Mouse (Mus musculus) megakaryocyte, embryonic 14.5 days (primary cell): Measurements from ENCODE around the gene Ffar4. TPM values are rescaled to one million over a fixed set of nuclear protein-coding genes. Genes with fewer than 3 reads are reported as not detected.

Experiments
- H3K27me3 ChIP-seq: replicated peaks from 2 replicates; pipeline ENCODE3; 2012; ENCODE audit warnings: inconsistent platforms
- H3K36me3 ChIP-seq: replicated peaks from 2 replicates; pipeline ENCODE3; 2012; ENCODE audit warnings: low read length, inconsistent platforms, mixed read lengths
- H3K4me1 ChIP-seq: 2 replicates; pipeline ENCODE4 v1.6.1; 2012; ENCODE audit warnings: inconsistent platforms
- H3K4me3 ChIP-seq: replicated peaks from 2 replicates; pipeline ENCODE3; 2012; ENCODE audit warnings: moderate library complexity, mild to moderate bottlenecking, inconsistent platforms
- H3K9me3 ChIP-seq: 2 replicates; pipeline ENCODE4 v1.6.1; 2012; ENCODE audit warnings: inconsistent platforms
- FLI1 ChIP-seq: IDR thresholded peaks from 2 replicates; pipeline ENCODE4 v1.6.1; 2012; ENCODE audit warnings: low read length, inconsistent platforms, mixed read lengths
- GATA1 ChIP-seq: IDR thresholded peaks from 3 replicates; pipeline ENCODE4 v1.6.1; 2012; ENCODE audit warnings: mixed read lengths, low read length, inconsistent platforms, borderline replicate concordance
- polyA plus RNA-seq: library from polyadenylated mRNA; stranded (reverse); fragments of >175 nt; gene quantifications from 2 replicates; pipeline ENCODE4 v1.2.3, GENCODE M21; 2012; ENCODE audit warnings: low replicate concordance; ENCODE audit not compliant: insufficient read depth

Gene Ffar4
- polyA plus RNA-seq, 1 experiment = not detected

- TF ChIP-seq GATA1 = no peak
- no peak for TF ChIP-seq FLI1
- Histone ChIP-seq H3K9me3 (peaks cover 4% of the 10 kb centered on the region; the same call in 1 of the 2 replicates), H3K4me3 (peak overlapping the region; percentile 85)
Measured at GRCm38 (mm10) chr19:38124401-38125218, 27.7 kb downstream of the Ffar4 start.

GRCm38 (mm10) chr19:38125219-38125610 is 28.3 kb downstream of the Ffar4 start, which contains the start of gene Rbp4:
Rbp4 (minus strand) TSS chr19:38125281.
- TF ChIP-seq GATA1 (no peak), FLI1 (no peak)
- no peaks in the 10 kb centered on the region for H3K36me3 ChIP-seq
- peaks cover 4% of the 10 kb centered on the region; the same call in 1 of the 2 replicates for H3K9me3 ChIP-seq
- H3K27me3 ChIP-seq = peaks cover 73% of the 10 kb centered on the region
- peak within 1 kb of the TSS; percentile 85 for H3K4me3 ChIP-seq
- peaks cover 13% of the 10 kb centered on the region for H3K4me1 ChIP-seq

More at GRCm38 (mm10) chr19:38124401-38125218, 27.7 kb downstream of the Ffar4 start:
- peaks cover 72% of the 10 kb centered on the region for H3K27me3 ChIP-seq
- peaks cover 13% of the 10 kb centered on the region for H3K4me1 ChIP-seq
- no peaks in the 10 kb centered on the region for H3K36me3 ChIP-seq

GRCm38 (mm10) chr19:38126656-38127055 is 29.8 kb downstream of the Ffar4 start:
- TF ChIP-seq GATA1 (no peak), FLI1 (no peak)
- H3K4me1 ChIP-seq = peaks cover 13% of the 10 kb centered on the region
- H3K27me3 ChIP-seq = peaks cover 69% of the 10 kb centered on the region
- H3K9me3 ChIP-seq = peaks cover 4% of the 10 kb centered on the region; the same call in 1 of the 2 replicates
- no peaks in the 10 kb centered on the region for H3K36me3 ChIP-seq
- no peak overlapping the region for H3K4me3 ChIP-seq

- Histone ChIP-seq H3K27me3 (peaks cover 43% of the 10 kb centered on the region), H3K4me3 (no peak within 1 kb of the TSS), H3K9me3 (peaks cover 5% of the 10 kb centered on the region; the same call in 1 of the 2 replicates), H3K36me3 (no peaks in the 10 kb centered on the region), H3K4me1 (no peaks in the 10 kb centered on the region)
- no peak for TF ChIP-seq GATA1
- TF ChIP-seq FLI1 = no peak
Measured at GRCm38 (mm10) chr19:38132481-38132880, 35.6 kb downstream of the Ffar4 start, which contains the start of gene Pde6c. Pde6c (plus strand) TSS chr19:38132781.

- no peaks in the 10 kb centered on the region for H3K4me1 ChIP-seq
- H3K36me3 ChIP-seq = no peaks in the 10 kb centered on the region
- peaks cover 5% of the 10 kb centered on the region; the same call in 1 of the 2 replicates for H3K9me3 ChIP-seq
- H3K27me3 ChIP-seq = peaks cover 36% of the 10 kb centered on the region
- H3K4me3 ChIP-seq = no peak overlapping the region
- no peak for TF ChIP-seq FLI1
- no peak for TF ChIP-seq GATA1
Measured at GRCm38 (mm10) chr19:38133986-38134385, 37.1 kb downstream of the Ffar4 start.

- Histone ChIP-seq H3K9me3 (peaks cover 5% of the 10 kb centered on the region; the same call in 1 of the 2 replicates), H3K36me3 (no peaks in the 10 kb centered on the region), H3K27me3 (peaks cover 33% of the 10 kb centered on the region), H3K4me1 (no peaks in the 10 kb centered on the region), H3K4me3 (no peak overlapping the region)
- TF ChIP-seq GATA1 = no peak
- no peak for TF ChIP-seq FLI1
Measured at GRCm38 (mm10) chr19:38134806-38135205, 37.9 kb downstream of the Ffar4 start.

GRCm38 (mm10) chr19:38143540-38144271 is 46.8 kb downstream of the Ffar4 start:
- TF ChIP-seq FLI1 (no peak), GATA1 (no peak)
- Histone ChIP-seq H3K27me3 (no peaks in the 10 kb centered on the region), H3K9me3 (peaks cover 6% of the 10 kb centered on the region; the same call in 1 of the 2 replicates), H3K4me1 (peaks cover 28% of the 10 kb centered on the region), H3K36me3 (no peaks in the 10 kb centered on the region), H3K4me3 (no peak overlapping the region)

- peaks cover 6% of the 10 kb centered on the region; the same call in 1 of the 2 replicates for H3K4me1 ChIP-seq
- H3K36me3 ChIP-seq = no peaks in the 10 kb centered on the region
- peaks cover 22% of the 10 kb centered on the region for H3K27me3 ChIP-seq
- no peak overlapping the region for H3K4me3 ChIP-seq
- no peak for TF ChIP-seq GATA1
- TF ChIP-seq FLI1 = no peak
- peaks cover 16% of the 10 kb centered on the region for H3K9me3 ChIP-seq
Measured at GRCm38 (mm10) chr19:38156243-38156642, 59.4 kb downstream of the Ffar4 start.

- Histone ChIP-seq H3K36me3 (no peaks in the 10 kb centered on the region), H3K4me3 (no peak overlapping the region), H3K27me3 (peaks cover 19% of the 10 kb centered on the region), H3K9me3 (0 out of 2 replicates have a peak, but pooled peaks cover under 1% of the 10 kb centered on the region), H3K4me1 (peaks cover 6% of the 10 kb centered on the region; the same call in 1 of the 2 replicates)
- no peak for TF ChIP-seq GATA1
- no peak for TF ChIP-seq FLI1
Measured at GRCm38 (mm10) chr19:38161648-38162354, 64.9 kb downstream of the Ffar4 start.

Other genes with a start within 250 kb of the Ffar4 start
- gene Myof, start 53.5 kb upstream of the Ffar4 start, polyA plus RNA-seq = 6.2 TPM in 1 of 2 replicates, not detected in the other
- 3.4 TPM in 1 of 2 replicates, not detected in the other for gene Cep55, start 42.1 kb upstream of the Ffar4 start, polyA plus RNA-seq
- not detected in 2 replicates for gene Rbp4, start 28.2 kb downstream of the Ffar4 start, polyA plus RNA-seq
- gene Pde6c, start 35.7 kb downstream of the Ffar4 start, polyA plus RNA-seq = not detected in 2 replicates
- 7.1 TPM in 1 of 2 replicates, not detected in the other for gene Fra10ac1, start 127.1 kb downstream of the Ffar4 start, polyA plus RNA-seq
- not detected in 2 replicates for gene Lgi1, start 167.5 kb downstream of the Ffar4 start, polyA plus RNA-seq